Mouse (Mus musculus): Measurements from ENCODE around the gene Olfr90. TPM values are rescaled to one million over a fixed set of nuclear protein-coding genes. Genes with fewer than 3 reads are reported as not detected.

The Olfr90 gene
- total RNA-seq, 2 experiments from 2014 or later, result 0.14 TPM; not detected in 1

- no peak for DNase-seq (ENCODE audit: low spot score in 2 of 2)
Measured at GRCm38 (mm10) chr17:37062101-37062641, 26.1 kb downstream of the Olfr90 start.

- DNase-seq (ENCODE audit: low spot score in 2 of 2), result no peak
Measured at GRCm38 (mm10) chr17:37061435-37061834, 26.9 kb downstream of the Olfr90 start.

- DNase-seq (ENCODE audit: low spot score in 2 of 2), result no peak
Measured at GRCm38 (mm10) chr17:37056957-37057356, 31.3 kb downstream of the Olfr90 start.

- no peak for DNase-seq (ENCODE audit: low spot score in 2 of 2)
Measured at GRCm38 (mm10) chr17:37051745-37052144, 36.6 kb downstream of the Olfr90 start.

- no peak for DNase-seq (ENCODE audit: low spot score in 2 of 2)
Measured at GRCm38 (mm10) chr17:37050876-37051275, 37.4 kb downstream of the Olfr90 start.

GRCm38 (mm10) chr17:37050399-37050798 lies 37.9 kb downstream of the Olfr90 start:
- peak; percentile 24 to 27 for DNase-seq (ENCODE audit: low spot score in 2 of 2)

- peak in 1 of 2 experiments; percentile 34 for DNase-seq (ENCODE audit: low spot score in 2 of 2)
Measured at GRCm38 (mm10) chr17:37049570-37050310, 38.6 kb downstream of the Olfr90 start.

GRCm38 (mm10) chr17:37048383-37048782 lies 39.9 kb downstream of the Olfr90 start:
- no peak for DNase-seq (ENCODE audit: low spot score in 2 of 2)

GRCm38 (mm10) chr17:37047981-37048380 lies 40.3 kb downstream of the Olfr90 start:
- DNase-seq (ENCODE audit: low spot score in 2 of 2), result no peak

GRCm38 (mm10) chr17:37047332-37047976 lies 40.8 kb downstream of the Olfr90 start:
- DNase-seq (ENCODE audit: low spot score in 2 of 2), result no peak

GRCm38 (mm10) chr17:37046312-37047112 lies 41.8 kb downstream of the Olfr90 start:
- DNase-seq (ENCODE audit: low spot score in 2 of 2), result peak in 1 of 2 experiments; percentile 24

- DNase-seq (ENCODE audit: low spot score in 2 of 2), result peak; percentile 38 to 67
Measured at GRCm38 (mm10) chr17:37045611-37046311, 42.5 kb downstream of the Olfr90 start, which contains the start of gene Gabbr1. Gene Gabbr1, plus strand, starts transcription at chr17:37045966.

- DNase-seq (ENCODE audit: low spot score in 2 of 2), result no peak
Measured at GRCm38 (mm10) chr17:37044651-37045244, 43.6 kb downstream of the Olfr90 start.

- no peak for DNase-seq (ENCODE audit: low spot score in 2 of 2)
Measured at GRCm38 (mm10) chr17:37039127-37039894, 49.0 kb downstream of the Olfr90 start.

Other genes starting within 250 kb of the Olfr90 start
- gene Trim15, start 221.3 kb downstream of the Olfr90 start, total RNA-seq (2021), result not detected
- gene Trim10, start 218.9 kb downstream of the Olfr90 start, total RNA-seq (2021), result 1 to 10 TPM; 5.0 to 9.9 TPM
- gene Trim40, start 198.4 kb downstream of the Olfr90 start, total RNA-seq (2021), result under 1 TPM in 1 of 2 experiments, not detected in 1; 0.17 TPM
- gene Trim31, start 190.4 kb downstream of the Olfr90 start, total RNA-seq (2021), result not detected
- gene Rnf39, start 145.6 kb downstream of the Olfr90 start, total RNA-seq (2021), result 1 to 10 TPM in 1 of 2 experiments, under 1 TPM in 1; 0.31 to 1.1 TPM
- 10 to 100 TPM; 63.6 to 65.1 TPM for gene Ppp1r11, start 136.8 kb downstream of the Olfr90 start, total RNA-seq (2021)
- 10 to 100 TPM; 35.8 to 41.6 TPM for gene Znrd1, start 129.9 kb downstream of the Olfr90 start, total RNA-seq (2021)
- gene Znrd1as, start 129.9 kb downstream of the Olfr90 start, total RNA-seq (2021), result 1 to 10 TPM; 7.4 to 7.8 TPM
- not detected for gene 2410137M14Rik, start 107.3 kb downstream of the Olfr90 start, total RNA-seq (2021)
- gene H2-M5, start 99.0 kb downstream of the Olfr90 start, total RNA-seq (2021), result under 1 TPM; 0.56 to 0.62 TPM
- 10 to 100 TPM; 12.7 to 18.0 TPM for gene Zfp57, start 87.3 kb downstream of the Olfr90 start, total RNA-seq (2021)
- not detected for gene Mog, start 65.1 kb downstream of the Olfr90 start, total RNA-seq (2021)
- gene Gabbr1, start 42.5 kb downstream of the Olfr90 start, total RNA-seq (2021), result 10 to 100 TPM; 68.2 TPM
- not detected for gene Olfr91, start 9.8 kb upstream of the Olfr90 start, total RNA-seq (2021)
- not detected for gene Olfr92, start 31.6 kb upstream of the Olfr90 start, total RNA-seq (2021)
- not detected for gene Olfr93, start 73.0 kb upstream of the Olfr90 start, total RNA-seq (2021)
- not detected for gene Ubd, start 105.4 kb upstream of the Olfr90 start, total RNA-seq (2021)
- gene Olfr94, start 112.5 kb upstream of the Olfr90 start, total RNA-seq (2021), result not detected
- not detected for gene Olfr95, start 124.6 kb upstream of the Olfr90 start, total RNA-seq (2021)
- gene Olfr96, start 131.6 kb upstream of the Olfr90 start, total RNA-seq (2021), result not detected
- gene Olfr97, start 148.8 kb upstream of the Olfr90 start, total RNA-seq (2021), result not detected
- gene Olfr98, start 175.2 kb upstream of the Olfr90 start, total RNA-seq (2021), result not detected
- 1 to 10 TPM; 4.3 to 5.6 TPM for gene H2-M3, start 181.7 kb upstream of the Olfr90 start, total RNA-seq (2021)
- not detected for gene Olfr99, start 195.0 kb upstream of the Olfr90 start, total RNA-seq (2021)
- not detected for gene Olfr101, start 215.8 kb upstream of the Olfr90 start, total RNA-seq (2021)
- gene Olfr102, start 228.6 kb upstream of the Olfr90 start, total RNA-seq (2021), result not detected